8 mouse cellular contexts compared by ENCODE assay signal in the genomic region with DNA sequence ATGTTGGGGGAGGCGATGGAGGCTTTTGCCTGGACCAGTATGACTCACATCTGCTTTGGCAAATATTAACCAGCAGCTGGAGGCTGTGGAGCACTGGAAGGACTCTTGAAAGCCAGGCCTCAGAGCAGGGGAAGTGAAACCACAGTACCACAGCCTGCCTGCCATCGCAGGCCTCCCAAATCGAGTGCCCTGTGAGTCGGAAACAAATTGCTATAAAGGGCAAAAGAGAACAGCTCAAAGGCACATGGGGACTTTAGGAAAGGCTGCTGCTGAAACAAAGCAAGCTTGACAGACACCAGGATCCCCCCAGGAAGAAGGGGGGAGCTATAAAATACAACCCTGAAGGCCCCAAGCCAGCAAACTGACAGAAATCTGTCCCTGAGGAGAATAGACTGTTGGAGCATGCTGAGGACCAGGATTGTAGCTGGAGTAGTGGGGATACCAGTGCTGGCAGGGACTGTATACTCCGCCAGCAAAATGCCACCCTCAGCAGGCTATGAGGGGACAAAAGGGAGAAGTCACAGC. TPM values are rescaled to one million over a fixed set of nuclear protein-coding genes. Genes with fewer than 3 reads are reported as not detected.
DNase-seq lines count a peak whose midpoint lies in the region; ATAC-seq and TF ChIP-seq lines count a peak whose summit lies in the region.

No protein-coding gene starts in this region.

- peak overlapping the region; percentile 69 for H3K27ac ChIP-seq in heart, adult 2 months
- H3K27ac ChIP-seq in stomach, embryonic 14.5 days (ENCODE audit: low read length): peak overlapping the region; percentile 75; the same call in 1 of the 2 replicates

- in situ Hi-C loops in Patski (cut with MboI; ENCODE audit: low pct_unique_long_range_greater_than_20kb): loop anchor here (10.0 kb wide), 1 partner anchor 75 kb away; no protein-coding TSS in a partner anchor

- TF ChIP-seq POLR2A in heart, adult 2 months (IDR thresholded peaks at IDR 0.05; ENCODE audit: insufficient read depth, low read depth, low read length): no peak

- H3K9ac ChIP-seq in heart, adult 2 months (ENCODE audit: low read depth, low read length): peak overlapping the region; percentile 7
- H3K9ac ChIP-seq in stomach, embryonic 14.5 days (replicated peaks; ENCODE audit: low read depth, low read length): 0 out of 2 replicates have a peak overlapping the region, but pooled peaks have one; percentile 18

- H3K4me3 ChIP-seq in heart, adult 2 months: peak overlapping the region; percentile 9; the same call in 1 of the 2 replicates
- H3K4me3 ChIP-seq in stomach, embryonic 14.5 days (ENCODE audit: low read depth, low read length): no peak overlapping the region

- POLR2A ChIA-PET in Patski (lab: Charles Lee): interaction anchor here (0.6 to 1.2 kb wide), 2 partner anchors 16 to 24 kb away, joined by 3 read pairs; no protein-coding TSS in a partner anchor

- intact Hi-C loops in heart, adult 2 months (cut with DNase I): loop anchor here (2.0 kb wide), 1 partner anchor 15 kb away; no protein-coding TSS in a partner anchor

- TF ChIP-seq EP300 in heart, adult 2 months (IDR thresholded peaks at IDR 0.05; ENCODE audit: insufficient read depth, low read depth, low read length): no peak

- H3K4me1 ChIP-seq in heart, adult 2 months (ENCODE audit: control insufficient read depth, insufficient read depth, low read length): peaks cover 27% of the 10 kb centered on the region
- H3K4me1 ChIP-seq in stomach, embryonic 14.5 days (ENCODE audit: control insufficient read depth, insufficient read depth, low read length): peaks cover 24% of the 10 kb centered on the region

- H3K4me2 ChIP-seq in stomach, embryonic 14.5 days (replicated peaks; ENCODE audit: low read depth, low read length): 0 out of 2 replicates have a peak overlapping the region, but pooled peaks have one; percentile 2

- peak; percentile 40 for DNase-seq in CD4-positive helper T cell, adult 2 months (ENCODE audit: low read depth, low spot score)
- peak; percentile 88 for DNase-seq in Patski (ENCODE audit: low read depth, low spot score)
- DNase-seq in heart, adult 2 months: peak; percentile 57 to 79
- DNase-seq in kidney, adult 18-20 months: peak; percentile 60
- peak; percentile 63 for DNase-seq in lung, postnatal 25 days (ENCODE audit: low spot score)
- no peak for DNase-seq in layer of hippocampus, postnatal 14 days (ENCODE audit: low spot score in 2 of 2)

- peak; percentile 95 for ATAC-seq in Patski
- ATAC-seq in stomach, embryonic 14.5 days (ENCODE audit: insufficient number of reproducible peaks, insufficient read depth, low FRiP score, low read depth): peak; percentile 80
- ATAC-seq in erythroid progenitor cell, adult 5-6 weeks (replicated peaks; ENCODE audit: low FRiP score, poor library complexity, severe bottlenecking): no peak

- WGBS in heart, adult 2 months: 26% methylated on average over 5 of the region's 5 CpGs
- 50% methylated on average over 5 of the region's 5 CpGs for WGBS in stomach, embryonic 14.5 days

- H3K36me3 ChIP-seq in heart, adult 2 months (ENCODE audit: control insufficient read depth, insufficient read depth, low read length): peaks cover 18% of the 10 kb centered on the region
- H3K36me3 ChIP-seq in stomach, embryonic 14.5 days (ENCODE audit: control insufficient read depth, insufficient read depth, low read length): peaks cover 7% of the 10 kb centered on the region

- no peaks in the 10 kb centered on the region for H3K27me3 ChIP-seq in Patski
- no peaks in the 10 kb centered on the region for H3K27me3 ChIP-seq in heart, adult 2 months (ENCODE audit: control insufficient read depth, insufficient read depth, low read length)
- no peaks in the 10 kb centered on the region for H3K27me3 ChIP-seq in stomach, embryonic 14.5 days (ENCODE audit: control insufficient read depth, insufficient read depth, low read length)

- CTCF ChIA-PET in Patski (lab: Charles Lee): interaction anchor here (0.9 to 1.1 kb wide), 4 partner anchors 15 to 44 kb away, joined by 3 to 4 read pairs (median 3); no protein-coding TSS in a partner anchor

- no peak for TF ChIP-seq CTCF in Patski (IDR thresholded peaks at IDR 0.05)
- no peak for TF ChIP-seq CTCF in heart, adult 2 months (IDR thresholded peaks at IDR 0.05)

- H3K79me2 ChIP-seq in heart, adult 2 months (replicated peaks; ENCODE audit: control insufficient read depth, insufficient read depth, low read length): peaks cover 2% of the 10 kb centered on the region

- peaks cover 6% of the 10 kb centered on the region; the same call in 1 of the 2 replicates for H3K9me3 ChIP-seq in stomach, embryonic 14.5 days (ENCODE audit: control insufficient read depth, low read depth, low read length)

RNA-seq across cellular contexts. Expression of a gene that starts 15.9 kb away (rescaled TPM):
- polyA plus RNA-seq in Patski (2021): not detected
- 1 to 10 TPM; 1.9 to 2.2 TPM for total RNA-seq in heart, adult 2 months (2021)
- not detected in 2 replicates for polyA plus RNA-seq in heart, adult 2 months (2012; rRNA removed)
- not detected in 2 replicates for polyA plus RNA-seq in stomach, embryonic 14.5 days (2014; fragmentation: Nextera tagmentation; extraction: Ambion mirVana)
- total RNA-seq in erythroid progenitor cell, adult 5-6 weeks (2015; ENCODE audit: low replicate concordance): not detected in 2 replicates
- total RNA-seq in erythroid progenitor cell, adult 5-6 weeks (2017; ENCODE audit: low replicate concordance): not detected in 2 replicates
- total RNA-seq in layer of hippocampus, postnatal 14 days (2021): not detected

RNA-seq across cellular contexts. Expression of a gene that starts 28.2 kb away (rescaled TPM):
- polyA plus RNA-seq in Patski (2021): 40.6 TPM
- total RNA-seq in heart, adult 2 months (2021): 10 to 100 TPM; 30.1 to 31.2 TPM
- polyA plus RNA-seq in heart, adult 2 months (2012; rRNA removed): 18.6 and 22.8 TPM in 2 replicates
- polyA plus RNA-seq in stomach, embryonic 14.5 days (2014; fragmentation: Nextera tagmentation; extraction: Ambion mirVana): 20.8 and 21.5 TPM in 2 replicates
- total RNA-seq in erythroid progenitor cell, adult 5-6 weeks (2015; ENCODE audit: low replicate concordance): 24.9 and 33.5 TPM in 2 replicates
- 38.4 and 38.9 TPM in 2 replicates for total RNA-seq in erythroid progenitor cell, adult 5-6 weeks (2017; ENCODE audit: low replicate concordance)
- total RNA-seq in layer of hippocampus, postnatal 14 days (2021): 10 to 100 TPM; 32.7 to 34.8 TPM

Comparison
In these comparisons a context has a peak if more than half of its experiments do, and no peak if none do; other contexts are left out.
1. DNase-seq: peak in CD4-positive helper T cell, adult 2 months (single experiment), Patski (single experiment), heart, adult 2 months (2 of 2), kidney, adult 18-20 months (single experiment) and lung, postnatal 25 days (single experiment); none in layer of hippocampus, postnatal 14 days (0 of 2).